Mouse (Mus musculus) CD4-positive, CD25-positive, alpha-beta regulatory T cell, adult 2 months (primary cell): ENCODE measurements at regions not wholly inside any gene's neighbourhood (a gene's known extent, or its start where the extent isn't known, plus 50 kb on each side); places are given as distances from the start of the nearest gene placed in this dataset.

ENCODE experiments used
- DNase-seq: peaks from one replicate; pipeline ENCODE4 v3.0.0-alpha.2; 2012; ENCODE audit warnings: low read depth, low spot score

GRCm38 (mm10) chr14:24731872-24732525, 245.1 kb downstream of the Rps24 start:
- DNase-seq, result no peak

GRCm38 (mm10) chr14:24733326-24733725, 246.4 kb downstream of the Rps24 start:
- no peak for DNase-seq

- no peak for DNase-seq
These were observed 251.9 kb downstream of the Rps24 start for GRCm38 (mm10) chr14:24738869-24739268.

- no peak for DNase-seq
These were observed 257.5 kb downstream of the Rps24 start for GRCm38 (mm10) chr14:24744451-24744850.

- no peak for DNase-seq
These were observed 258.8 kb downstream of the Rps24 start for GRCm38 (mm10) chr14:24745730-24746129.

GRCm38 (mm10) chr14:24747471-24747795, 260.5 kb downstream of the Rps24 start:
- DNase-seq, result no peak

GRCm38 (mm10) chr14:24747796-24748496, 261.0 kb downstream of the Rps24 start:
- DNase-seq, result no peak

GRCm38 (mm10) chr14:24748497-24748862, 261.6 kb downstream of the Rps24 start:
- no peak for DNase-seq

- DNase-seq, result no peak
These were observed 262.4 kb downstream of the Rps24 start for GRCm38 (mm10) chr14:24749313-24749712.

GRCm38 (mm10) chr14:24751227-24751626, 264.3 kb downstream of the Rps24 start:
- DNase-seq, result no peak

- DNase-seq, result no peak
These were observed 267.8 kb downstream of the Rps24 start for GRCm38 (mm10) chr14:24754753-24755152.

GRCm38 (mm10) chr14:24755426-24756117, 268.6 kb downstream of the Rps24 start:
- no peak for DNase-seq

GRCm38 (mm10) chr14:24757302-24757701, 270.4 kb downstream of the Rps24 start:
- no peak for DNase-seq

- no peak for DNase-seq
These were observed 270.9 kb downstream of the Rps24 start for GRCm38 (mm10) chr14:24757843-24758242.

GRCm38 (mm10) chr14:24760926-24761325, 274.0 kb downstream of the Rps24 start:
- no peak for DNase-seq

GRCm38 (mm10) chr14:24762468-24763274, 275.7 kb downstream of the Rps24 start:
- DNase-seq, result no peak

GRCm38 (mm10) chr14:24763275-24763812, 276.4 kb downstream of the Rps24 start:
- no peak for DNase-seq

- no peak for DNase-seq
These were observed 276.9 kb downstream of the Rps24 start for GRCm38 (mm10) chr14:24763845-24764244.

- no peak for DNase-seq
These were observed 279.3 kb downstream of the Rps24 start for GRCm38 (mm10) chr14:24766260-24766659.

- no peak for DNase-seq
These were observed 279.8 kb downstream of the Rps24 start for GRCm38 (mm10) chr14:24766690-24767089.

GRCm38 (mm10) chr14:24767316-24767715, 280.4 kb downstream of the Rps24 start:
- no peak for DNase-seq

GRCm38 (mm10) chr14:24767964-24768363, 281.0 kb downstream of the Rps24 start:
- no peak for DNase-seq
